Mouse (Mus musculus): Measurements from ENCODE around the gene Zbtb4.

GRCm38 (mm10) chr11:69752686-69753085 lies 13.0 kb upstream of the Zbtb4 start:
- TF ChIP-seq TCF3 (IDR thresholded peaks at IDR 0.05; ENCODE audit: insufficient read length, low read depth) (no peak), POLR2A (IDR thresholded peaks at IDR 0.05; ENCODE audit: insufficient read length, low read depth) (no peak), MAX (IDR thresholded peaks at IDR 0.05; ENCODE audit: low read depth) (no peak), USF1 (IDR thresholded peaks at IDR 0.05; ENCODE audit: low read depth) (no peak), TCF12 (IDR thresholded peaks at IDR 0.05; ENCODE audit: insufficient read depth, poor library complexity, severe bottlenecking) (no peak), E2F4 (IDR thresholded peaks at IDR 0.05; ENCODE audit: insufficient read depth) (no peak), MYOD1 (IDR thresholded peaks at IDR 0.05; ENCODE audit: control insufficient read depth in 1 of 3, insufficient read length in 2 of 3, low read depth in 2 of 3) (no peak), POLR2AphosphoS2 (IDR thresholded peaks at IDR 0.05; ENCODE audit: insufficient read length, low read depth) (no peak), CEBPB (IDR thresholded peaks at IDR 0.05; ENCODE audit: insufficient read depth, poor library complexity, severe bottlenecking) (no peak), MYOG (IDR thresholded peaks at IDR 0.05; ENCODE audit: control insufficient read depth in 1 of 3, insufficient read depth in 1 of 3, insufficient read length in 2 of 3, low read depth in 2 of 3) (no peak)

Measured in myocyte (in vitro differentiated cells).